Comparison of ENCODE assay signal across 10 mouse cellular contexts in the genomic region with DNA sequence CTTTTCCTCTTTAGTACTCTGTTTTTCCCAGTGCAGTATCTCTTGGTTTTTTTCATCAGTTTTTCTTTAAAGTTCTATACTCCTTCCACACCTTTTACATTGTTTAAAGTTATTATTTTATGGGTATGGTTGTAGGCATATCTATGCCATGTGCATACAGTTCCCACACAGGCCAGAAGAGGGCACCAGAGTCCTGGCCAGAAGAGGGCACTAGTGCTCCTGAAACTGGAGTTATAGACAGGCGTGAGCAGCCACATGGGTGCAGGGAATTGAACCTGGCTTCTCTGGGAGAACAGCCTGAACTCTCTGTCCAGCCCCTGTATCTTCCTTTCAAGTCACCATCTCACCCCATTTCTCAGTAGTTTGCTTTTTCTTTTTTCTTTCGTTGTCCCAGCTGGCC. TPM values are rescaled to one million over a fixed set of nuclear protein-coding genes. Genes with fewer than 3 reads are reported as not detected.
DNase-seq lines count a peak whose midpoint lies in the region; ATAC-seq and TF ChIP-seq lines count a peak whose summit lies in the region.
"Had no signal": no experiment of that assay in that cellular context is flagged by ENCODE, and none has a peak within 500 bp of the region (broad histone marks: within the 10 kb centered on the region; RNA-seq: fewer than 3 reads in every experiment).

No protein-coding gene starts in this region.

- ATAC-seq in hindbrain, embryonic 11.5 days (ENCODE audit: low FRiP score), result no peak; the same call in 1 of the 2 replicates
- ATAC-seq in hindbrain, embryonic 12.5 days (ENCODE audit: low FRiP score), result no peak
- peak; percentile 23 for ATAC-seq in inflammation-experienced regulatory T-cells, adult 6 months

- no peaks in the 10 kb centered on the region for H3K36me3 ChIP-seq in hindbrain, embryonic 11.5 days (ENCODE audit: control insufficient read depth, insufficient read depth, low read length)
- no peaks in the 10 kb centered on the region for H3K36me3 ChIP-seq in hindbrain, embryonic 12.5 days
- H3K36me3 ChIP-seq: embryonic facial prominence, embryonic 15.5 days; liver, embryonic 15.5 days had no signal

- no peak overlapping the region for H3K4me3 ChIP-seq in hindbrain, embryonic 11.5 days (ENCODE audit: low read depth, low read length)
- no peak overlapping the region for H3K4me3 ChIP-seq in hindbrain, embryonic 12.5 days
- H3K4me3 ChIP-seq in cortical plate, adult 2 months (ENCODE audit: insufficient read depth, low read length), result no peak overlapping the region
- H3K4me3 ChIP-seq: embryonic facial prominence, embryonic 15.5 days; liver, embryonic 15.5 days had no signal

- 0 out of 2 replicates have a peak, but pooled peaks cover 2% of the 10 kb centered on the region for H3K9me3 ChIP-seq in hindbrain, embryonic 11.5 days (ENCODE audit: control insufficient read depth, low read length)
- 0 out of 2 replicates have a peak, but pooled peaks cover 5% of the 10 kb centered on the region for H3K9me3 ChIP-seq in hindbrain, embryonic 12.5 days (replicated peaks)
- H3K9me3 ChIP-seq: embryonic facial prominence, embryonic 15.5 days; liver, embryonic 15.5 days had no signal

- no peak for TF ChIP-seq POLR2A in cortical plate, adult 2 months (IDR thresholded peaks at IDR 0.05; ENCODE audit: extremely low read depth, insufficient read depth, low read length)

- H3K4me2 ChIP-seq in hindbrain, embryonic 11.5 days (replicated peaks; ENCODE audit: low read depth, low read length), result no peak overlapping the region
- H3K4me2 ChIP-seq in hindbrain, embryonic 12.5 days (replicated peaks), result no peak overlapping the region
- H3K4me2 ChIP-seq: embryonic facial prominence, embryonic 15.5 days; liver, embryonic 15.5 days had no signal

- peak; percentile 83 for TF ChIP-seq CTCF in cortical plate, adult 2 months (IDR thresholded peaks at IDR 0.05; ENCODE audit: extremely low read depth, insufficient read depth, low read length)

- H3K27me3 ChIP-seq in hindbrain, embryonic 11.5 days (ENCODE audit: control insufficient read depth, insufficient read depth, low read length), result no peaks in the 10 kb centered on the region
- H3K27me3 ChIP-seq in hindbrain, embryonic 12.5 days, result no peaks in the 10 kb centered on the region
- H3K27me3 ChIP-seq: embryonic facial prominence, embryonic 15.5 days had no signal

- no peak overlapping the region for H3K9ac ChIP-seq in hindbrain, embryonic 11.5 days (ENCODE audit: low read depth, low read length)
- no peak overlapping the region for H3K9ac ChIP-seq in hindbrain, embryonic 12.5 days
- H3K9ac ChIP-seq: embryonic facial prominence, embryonic 15.5 days; liver, embryonic 15.5 days had no signal

- 36% methylated on average over 2 of the region's 2 CpGs for WGBS in hindbrain, embryonic 11.5 days
- 41% methylated on average over 2 of the region's 2 CpGs for WGBS in hindbrain, embryonic 12.5 days

- H3K27ac ChIP-seq in hindbrain, embryonic 11.5 days (ENCODE audit: low read depth, low read length), result no peak overlapping the region
- no peak overlapping the region for H3K27ac ChIP-seq in hindbrain, embryonic 12.5 days
- no peak overlapping the region for H3K27ac ChIP-seq in cortical plate, adult 2 months (ENCODE audit: insufficient read depth, low read length)
- H3K27ac ChIP-seq: embryonic facial prominence, embryonic 15.5 days; liver, embryonic 15.5 days had no signal

- H3K4me1 ChIP-seq in hindbrain, embryonic 11.5 days (replicated peaks; ENCODE audit: control insufficient read depth, insufficient read depth, low read length), result no peaks in the 10 kb centered on the region
- peaks cover under 1% of the 10 kb centered on the region; the same call in 1 of the 2 replicates for H3K4me1 ChIP-seq in hindbrain, embryonic 12.5 days
- no peaks in the 10 kb centered on the region for H3K4me1 ChIP-seq in cortical plate, adult 2 months (ENCODE audit: control insufficient read depth, insufficient read depth, low read length)

- DNase-seq in hindbrain, embryonic 11.5 days (ENCODE audit: low spot score), result peak; percentile 80
- peak; percentile 75 for DNase-seq in A20 (ENCODE audit: low read depth, low spot score)
- peak; percentile 74 for DNase-seq in R1 (ENCODE audit: low read depth, low spot score)
- peak; percentile 87 for DNase-seq in lung, postnatal 14 days
- peak; percentile 85 for DNase-seq in testis, postnatal 10 days (ENCODE audit: low spot score)

RNA-seq across cellular contexts. Expression of gene Ssc5d, which starts 12.9 kb away (rescaled TPM):
- polyA plus RNA-seq in hindbrain, embryonic 11.5 days (2014; fragmentation: Nextera tagmentation; extraction: Ambion mirVana), result 1.1 and 1.4 TPM in 2 replicates
- 1.6 and 2.2 TPM in 2 replicates for polyA plus RNA-seq in hindbrain, embryonic 12.5 days (2016; fragmentation: Nextera tagmentation; extraction: Ambion mirVana)
- 3.8 and 4.1 TPM in 2 replicates for polyA plus RNA-seq in cortical plate, adult 2 months (2012; rRNA removed)
- not detected for polyA plus RNA-seq in inflammation-experienced regulatory T-cells, adult 6 months (2017; shearing (Covaris generic))

RNA-seq across cellular contexts. Expression of gene Nat14, which starts 16.6 kb away (rescaled TPM):
- 7.1 and 7.3 TPM in 2 replicates for polyA plus RNA-seq in hindbrain, embryonic 11.5 days (2014; fragmentation: Nextera tagmentation; extraction: Ambion mirVana)
- polyA plus RNA-seq in hindbrain, embryonic 12.5 days (2016; fragmentation: Nextera tagmentation; extraction: Ambion mirVana), result 12.3 and 14.3 TPM in 2 replicates
- polyA plus RNA-seq in cortical plate, adult 2 months (2012; rRNA removed), result 91.7 and 94.0 TPM in 2 replicates
- polyA plus RNA-seq in inflammation-experienced regulatory T-cells, adult 6 months (2017; shearing (Covaris generic)), result under 1 TPM in 2 of 3 experiments, not detected in 1; 0.34 to 0.44 TPM

RNA-seq across cellular contexts. Expression of gene Zfp628, which starts 23.4 kb away (rescaled TPM):
- 4.0 and 4.2 TPM in 2 replicates for polyA plus RNA-seq in hindbrain, embryonic 11.5 days (2014; fragmentation: Nextera tagmentation; extraction: Ambion mirVana)
- polyA plus RNA-seq in hindbrain, embryonic 12.5 days (2016; fragmentation: Nextera tagmentation; extraction: Ambion mirVana), result 4.3 and 4.8 TPM in 2 replicates
- polyA plus RNA-seq in cortical plate, adult 2 months (2012; rRNA removed), result 9.7 TPM in 2 replicates
- 1 to 10 TPM in 2 of 3 experiments, under 1 TPM in 1; 0.93 to 1.8 (median 1.6) TPM for polyA plus RNA-seq in inflammation-experienced regulatory T-cells, adult 6 months (2017; shearing (Covaris generic))

RNA-seq across cellular contexts. Expression of gene Sbk2, which starts 25.8 kb away (rescaled TPM):
- polyA plus RNA-seq in hindbrain, embryonic 11.5 days (2014; fragmentation: Nextera tagmentation; extraction: Ambion mirVana), result 0.07 and 0.09 TPM in 2 replicates
- polyA plus RNA-seq in hindbrain, embryonic 12.5 days (2016; fragmentation: Nextera tagmentation; extraction: Ambion mirVana), result not detected in 2 replicates
- polyA plus RNA-seq in cortical plate, adult 2 months (2012; rRNA removed), result 0.32 and 0.48 TPM in 2 replicates
- 1 to 10 TPM in 2 of 3 experiments, not detected in 1; 1.2 to 2.0 TPM for polyA plus RNA-seq in inflammation-experienced regulatory T-cells, adult 6 months (2017; shearing (Covaris generic))
- polyA plus RNA-seq: liver, embryonic 15.5 days had no signal

RNA-seq across cellular contexts. Expression of gene Gm36210, which starts 32.1 kb away (rescaled TPM):
- polyA plus RNA-seq in hindbrain, embryonic 11.5 days (2014; fragmentation: Nextera tagmentation; extraction: Ambion mirVana), result 0.11 TPM in 1 of 2 replicates, not detected in the other
- not detected in 2 replicates for polyA plus RNA-seq in hindbrain, embryonic 12.5 days (2016; fragmentation: Nextera tagmentation; extraction: Ambion mirVana)
- polyA plus RNA-seq in cortical plate, adult 2 months (2012; rRNA removed), result 0.31 and 0.32 TPM in 2 replicates
- polyA plus RNA-seq in inflammation-experienced regulatory T-cells, adult 6 months (2017; shearing (Covaris generic)), result not detected
- polyA plus RNA-seq: embryonic facial prominence, embryonic 15.5 days; liver, embryonic 15.5 days had no signal
